Mouse (Mus musculus): ENCODE results near the gene Espnl.

Espnl gene

DNA sequence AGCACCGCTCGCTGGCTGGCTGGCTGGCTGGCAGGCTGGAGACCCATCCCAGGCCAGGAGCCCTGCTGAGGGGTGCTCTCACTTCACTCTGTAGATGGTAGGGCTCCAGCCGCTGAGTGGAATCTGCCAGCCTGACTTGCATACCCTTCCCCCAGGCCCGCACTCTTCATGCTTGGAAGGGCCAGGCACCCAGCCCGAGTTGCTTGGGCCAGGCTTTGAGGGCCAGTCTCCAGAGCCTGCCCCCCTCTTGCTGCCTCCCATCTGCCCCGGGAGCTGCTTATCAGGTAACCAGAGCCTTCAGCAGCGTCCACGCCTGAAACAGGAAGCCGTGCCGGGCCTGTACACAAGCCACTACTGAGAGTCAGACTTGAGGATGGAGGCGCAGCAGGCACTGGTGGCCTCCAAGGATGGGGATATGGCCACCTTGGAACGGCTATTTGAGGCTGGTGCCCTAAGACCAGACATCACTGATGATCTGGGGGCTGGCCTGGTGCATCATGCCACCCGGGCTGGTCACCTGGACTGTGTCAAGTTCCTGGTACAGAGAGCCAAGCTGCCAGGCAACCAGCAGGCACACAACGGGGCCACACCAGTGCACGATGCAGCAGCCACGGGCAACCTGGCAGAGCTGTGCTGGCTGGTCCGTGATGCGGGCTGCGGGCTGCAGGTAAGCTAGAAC lies at the start of gene Espnl:
Gene Espnl, plus strand, starts transcription at position 316 of the 679 bp plus-strand sequence.
- in situ Hi-C loops (cut with MboI; ENCODE audit: unreplicated experiment in 2 of 2): no loop called here

DNA sequence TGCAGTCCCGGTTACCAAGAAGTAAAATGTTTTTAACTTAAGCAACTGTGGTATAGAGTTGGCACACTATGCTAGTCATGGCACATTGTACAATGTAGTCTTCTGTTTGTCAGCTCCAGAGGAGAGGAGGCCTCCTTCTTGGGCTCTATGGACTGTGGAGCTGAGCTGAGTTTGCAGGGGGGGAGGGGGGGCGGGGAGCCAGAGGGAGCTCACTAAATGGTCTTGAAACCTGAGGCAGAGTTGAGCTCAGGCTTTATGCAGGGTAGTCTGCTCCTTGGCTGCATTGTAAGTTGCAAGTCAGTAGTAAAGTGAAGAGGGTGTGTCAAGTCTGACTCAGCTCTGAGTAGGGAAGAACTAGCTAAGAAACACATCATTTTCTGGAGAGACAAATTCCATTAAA lies 49.6 kb upstream of the Espnl start:
- in situ Hi-C loops (cut with MboI; ENCODE audit: unreplicated experiment in 2 of 2): no loop called here

DNA sequence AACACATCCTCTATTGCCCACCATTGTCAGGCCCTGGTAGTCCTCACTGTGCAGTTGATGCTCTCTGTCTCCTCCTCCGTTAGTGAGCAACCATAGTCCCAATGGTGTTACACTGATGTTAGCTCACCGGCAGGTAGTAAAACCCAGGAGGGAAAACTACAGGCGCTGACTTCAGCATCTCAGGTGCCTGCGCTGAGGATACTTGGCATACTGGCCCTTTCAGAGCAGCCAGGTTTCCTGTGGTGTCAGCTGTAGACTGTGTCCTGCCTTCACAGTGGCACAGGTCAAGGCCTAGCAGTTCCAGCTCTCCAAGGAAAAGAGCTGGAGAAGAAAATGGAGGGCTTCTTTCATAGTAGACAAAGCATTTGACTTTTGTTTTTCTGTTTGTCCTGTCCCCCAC lies 45.3 kb upstream of the Espnl start:
- in situ Hi-C loops (cut with MboI; ENCODE audit: unreplicated experiment in 2 of 2): no loop called here

DNA sequence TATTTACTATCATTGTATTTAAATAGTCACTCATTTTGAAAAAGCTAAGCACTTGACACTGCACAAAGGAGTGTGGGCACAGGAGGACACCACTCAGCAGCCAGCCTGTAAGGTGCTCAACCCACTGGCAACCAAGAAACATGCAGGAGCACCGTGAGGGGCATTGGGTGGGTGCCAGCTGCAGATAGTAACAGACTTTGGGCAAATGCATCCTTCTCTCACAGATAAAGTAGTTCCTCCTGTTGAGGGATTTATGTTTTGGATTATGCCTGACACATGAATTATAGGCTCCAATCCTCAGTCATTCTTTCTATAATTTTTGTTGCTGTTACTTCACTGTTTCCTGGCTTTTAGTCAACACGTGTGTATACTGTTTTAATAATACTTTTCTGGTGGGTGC lies 44.4 kb upstream of the Espnl start:
- in situ Hi-C loops (cut with MboI; ENCODE audit: unreplicated experiment in 2 of 2): no loop called here

GRCm38 (mm10) chr1:91278410-91279119 lies 43.3 kb upstream of the Espnl start:
- in situ Hi-C loops (cut with MboI; ENCODE audit: unreplicated experiment in 2 of 2): no loop called here

GRCm38 (mm10) chr1:91279126-91279525 lies 42.7 kb upstream of the Espnl start:
- in situ Hi-C loops (cut with MboI; ENCODE audit: unreplicated experiment in 2 of 2): no loop called here

- in situ Hi-C loops (cut with MboI; ENCODE audit: unreplicated experiment in 2 of 2): no loop called here
These were observed 39.3 kb upstream of the Espnl start for GRCm38 (mm10) chr1:91282582-91282981.

GRCm38 (mm10) chr1:91289375-91289774 lies 32.5 kb upstream of the Espnl start:
- in situ Hi-C loops (cut with MboI; ENCODE audit: unreplicated experiment in 2 of 2): no loop called here

DNA sequence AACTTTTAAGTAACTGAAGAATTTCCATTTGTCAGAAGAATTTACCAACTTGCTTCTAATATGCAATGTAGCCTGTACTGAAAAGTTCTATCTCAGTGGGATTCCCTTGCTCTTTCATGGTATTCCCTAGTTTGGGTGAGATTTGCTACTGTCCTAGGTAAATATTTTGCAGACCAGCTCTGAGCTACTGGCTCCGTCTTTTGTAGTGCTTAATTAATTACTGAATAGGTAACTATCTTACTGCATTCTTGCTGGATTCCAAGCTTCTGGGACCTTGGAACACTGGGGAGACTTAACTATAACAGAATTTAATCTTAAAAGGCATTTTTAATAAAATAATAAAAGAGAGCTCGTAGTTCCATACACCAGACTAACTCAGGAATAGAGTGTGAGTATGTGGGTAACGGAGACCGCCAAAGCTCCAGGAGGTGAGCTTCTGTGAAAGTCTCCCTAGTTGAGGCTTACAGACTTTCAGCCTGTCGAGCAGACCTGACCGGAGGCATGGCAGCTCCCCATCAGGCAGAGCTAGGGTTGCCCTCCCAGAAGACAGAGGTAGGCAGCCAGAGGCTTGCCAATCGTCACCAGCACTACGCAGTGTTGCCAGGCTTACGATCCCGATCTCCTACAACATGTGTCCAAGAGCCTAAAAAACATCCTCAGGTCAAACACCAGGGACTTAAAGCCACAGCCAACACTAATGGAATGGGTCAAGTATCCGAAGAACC lies 29.6 kb upstream of the Espnl start:
- in situ Hi-C loops (cut with MboI; ENCODE audit: unreplicated experiment in 2 of 2): no loop called here

GRCm38 (mm10) chr1:91295544-91295943 lies 26.3 kb upstream of the Espnl start:
- in situ Hi-C loops (cut with MboI; ENCODE audit: unreplicated experiment in 2 of 2): loop anchor here in 1 of 2 experiments (5.0 kb wide), 1 partner anchor 43 kb away; the partner anchor contains the start of gene Ube2f

- in situ Hi-C loops (cut with MboI; ENCODE audit: unreplicated experiment in 2 of 2): loop anchor here in 1 of 2 experiments (5.0 kb wide), 1 partner anchor 46 kb away; the partner anchor contains the start of gene Ube2f
These were observed 23.8 kb upstream of the Espnl start, which contains the start of gene Scly for GRCm38 (mm10) chr1:91297799-91298744. Scly (plus strand) TSS chr1:91298338.

DNA sequence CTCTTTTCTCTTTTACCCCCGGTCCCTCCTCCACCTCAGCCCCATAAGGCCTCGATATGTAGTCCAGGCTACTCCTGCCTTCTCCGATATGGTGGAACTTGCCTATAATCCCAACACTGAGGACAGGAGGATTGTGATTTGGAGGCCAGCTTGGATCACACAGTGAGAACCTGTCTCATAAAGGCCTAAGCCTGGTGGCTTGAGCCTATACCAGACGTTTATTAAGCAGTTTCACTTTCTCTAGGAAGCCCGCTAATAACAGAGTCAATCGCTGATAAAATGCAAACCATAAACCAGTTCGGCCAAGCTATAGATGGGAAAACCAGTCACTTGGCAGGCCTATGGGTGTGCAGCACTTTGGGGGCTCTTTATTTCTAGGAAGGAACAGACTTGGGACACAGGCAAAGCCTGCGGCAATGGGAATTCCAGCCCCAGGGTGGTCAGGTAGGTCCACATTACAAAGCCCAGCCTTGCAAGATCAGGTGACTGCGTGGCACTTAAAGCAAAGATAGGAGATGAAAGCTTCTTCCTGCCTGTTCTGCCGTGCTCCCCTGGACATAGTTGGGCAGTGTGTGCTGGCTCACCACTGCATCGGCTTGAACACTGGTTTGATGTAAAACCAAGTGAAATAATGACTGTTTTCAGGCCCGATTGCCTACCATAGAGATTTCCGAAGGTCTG lies 22.7 kb upstream of the Espnl start:
- in situ Hi-C loops (cut with MboI; ENCODE audit: unreplicated experiment in 2 of 2): loop anchor here in 1 of 2 experiments (5.0 kb wide), 1 partner anchor 47 kb away; the partner anchor contains the start of gene Ube2f

- in situ Hi-C loops (cut with MboI; ENCODE audit: unreplicated experiment in 2 of 2): loop anchor here in 1 of 2 experiments (5.0 kb wide), 1 partner anchor 48 kb away; the partner anchor contains the start of gene Ube2f
These were observed 22.0 kb upstream of the Espnl start for GRCm38 (mm10) chr1:91299707-91300426.

GRCm38 (mm10) chr1:91301206-91301920 lies 20.5 kb upstream of the Espnl start:
- in situ Hi-C loops (cut with MboI; ENCODE audit: unreplicated experiment in 2 of 2): no loop called here

GRCm38 (mm10) chr1:91302021-91302420 lies 19.9 kb upstream of the Espnl start:
- in situ Hi-C loops (cut with MboI; ENCODE audit: unreplicated experiment in 2 of 2): no loop called here

- in situ Hi-C loops (cut with MboI; ENCODE audit: unreplicated experiment in 2 of 2): no loop called here
These were observed 17.3 kb upstream of the Espnl start for GRCm38 (mm10) chr1:91304621-91305020.

- in situ Hi-C loops (cut with MboI; ENCODE audit: unreplicated experiment in 2 of 2): no loop called here
These were observed 12.3 kb upstream of the Espnl start for GRCm38 (mm10) chr1:91309366-91310085.
